Comparison of ENCODE assay signal across 9 mouse cellular contexts in the genomic region with DNA sequence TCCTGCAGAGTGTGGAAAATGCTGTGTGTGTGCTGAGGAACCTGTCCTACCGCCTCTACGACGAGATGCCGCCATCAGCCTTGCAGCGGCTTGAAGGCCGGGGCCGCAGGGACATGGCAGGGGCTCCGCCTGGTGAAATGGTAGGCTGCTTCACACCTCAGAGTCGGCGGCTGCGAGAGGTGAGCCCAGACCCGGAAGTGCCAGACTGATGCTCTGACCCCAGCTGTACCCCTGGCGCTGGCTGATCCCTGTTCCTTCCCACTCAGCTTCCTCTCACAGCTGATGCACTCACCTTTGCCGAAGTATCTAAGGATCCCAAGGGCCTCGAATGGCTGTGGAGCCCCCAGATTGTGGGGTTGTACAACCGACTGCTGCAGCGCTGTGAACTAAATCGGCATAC. TPM values are rescaled to one million over a fixed set of nuclear protein-coding genes. Genes with fewer than 3 reads are reported as not detected.
DNase-seq lines count a peak whose midpoint lies in the region; ATAC-seq and TF ChIP-seq lines count a peak whose summit lies in the region.
"Had no signal": no experiment of that assay in that cellular context is flagged by ENCODE, and none has a peak within 500 bp of the region (broad histone marks: within the 10 kb centered on the region; RNA-seq: fewer than 3 reads in every experiment).

No protein-coding gene starts in this region.

- no peak for ATAC-seq in kidney, embryonic 14.5 days (ENCODE audit: low FRiP score, low TSS enrichment)
- no peak for ATAC-seq in embryonic facial prominence, embryonic 14.5 days (ENCODE audit: low read depth)
- ATAC-seq in monocyte, adult 5-6 weeks (replicated peaks; ENCODE audit: insufficient number of reproducible peaks, low FRiP score, low TSS enrichment, poor library complexity, severe bottlenecking) = 0 out of 2 replicates have a peak, but pooled peaks have one; percentile 40

- H3K4me2 ChIP-seq in kidney, embryonic 14.5 days (replicated peaks; ENCODE audit: low read depth, low read length) = peak overlapping the region; percentile 23
- H3K4me2 ChIP-seq in embryonic facial prominence, embryonic 14.5 days (ENCODE audit: low read depth, low read length) = no peak overlapping the region; the same call in 1 of the 2 replicates

- H3K36me3 ChIP-seq in kidney, embryonic 14.5 days (ENCODE audit: control insufficient read depth, insufficient read depth, low read length) = no peaks in the 10 kb centered on the region
- H3K36me3 ChIP-seq in ES-E14 (ENCODE audit: control insufficient read depth, insufficient read depth, low read length, poor library complexity, severe bottlenecking) = peaks cover 6% of the 10 kb centered on the region; the same call in 1 of the 2 replicates
- no peaks in the 10 kb centered on the region for H3K36me3 ChIP-seq in embryonic facial prominence, embryonic 14.5 days (ENCODE audit: control insufficient read depth, insufficient read depth, low read length)

- WGBS in kidney, embryonic 14.5 days = 15% methylated on average over 18 of the region's 18 CpGs
- 25% methylated on average over 12 of the region's 18 CpGs for WGBS in embryonic facial prominence, embryonic 14.5 days

- H3K27ac ChIP-seq in kidney, embryonic 14.5 days (ENCODE audit: low read depth, low read length) = no peak overlapping the region
- H3K27ac ChIP-seq in ES-E14 (ENCODE audit: insufficient read depth, low read depth, low read length, poor library complexity, severe bottlenecking) = no peak overlapping the region
- no peak overlapping the region for H3K27ac ChIP-seq in embryonic facial prominence, embryonic 14.5 days (replicated peaks; ENCODE audit: low read depth, low read length)

- in situ Hi-C loops in ES-E14 (cut with MboI; ENCODE audit: low sequenced_read_pairs in 2 of 2, unreplicated experiment in 2 of 2) = no loop called here

- no peak overlapping the region for H3K4me3 ChIP-seq in kidney, embryonic 14.5 days (ENCODE audit: low read length)
- H3K4me3 ChIP-seq in ES-E14 (ENCODE audit: insufficient read depth in 1 of 2, low read depth in 1 of 2, low read length in 2 of 2, poor library complexity in 1 of 2, severe bottlenecking in 1 of 2) = peak overlapping the region; percentile 44 to 48; a peak in 3 of 4 replicates
- H3K4me3 ChIP-seq in embryonic facial prominence, embryonic 14.5 days (ENCODE audit: low read depth, low read length) = no peak overlapping the region

- no peaks in the 10 kb centered on the region for H3K9me3 ChIP-seq in kidney, embryonic 14.5 days (ENCODE audit: control insufficient read depth, low read length)
- no peaks in the 10 kb centered on the region for H3K9me3 ChIP-seq in ES-E14 (ENCODE audit: control insufficient read depth, insufficient read depth, low read depth, low read length)
- no peaks in the 10 kb centered on the region for H3K9me3 ChIP-seq in embryonic facial prominence, embryonic 14.5 days (ENCODE audit: control insufficient read depth, low read length)

- H3K9ac ChIP-seq in kidney, embryonic 14.5 days (ENCODE audit: low read depth, low read length) = no peak overlapping the region
- H3K9ac ChIP-seq in ES-E14 (ENCODE audit: insufficient read depth, low read depth, low read length, poor library complexity, severe bottlenecking) = peak overlapping the region; percentile 6; the same call in 1 of the 2 replicates
- H3K9ac ChIP-seq in embryonic facial prominence, embryonic 14.5 days (ENCODE audit: low read depth, low read length) = 0 out of 2 replicates have a peak overlapping the region, but pooled peaks have one; percentile 19

- H3K4me1 ChIP-seq in kidney, embryonic 14.5 days (ENCODE audit: control insufficient read depth, insufficient read depth, low read length) = peaks cover 6% of the 10 kb centered on the region
- H3K4me1 ChIP-seq in ES-E14 (ENCODE audit: control insufficient read depth in 2 of 2, insufficient read depth in 2 of 2, low read length in 2 of 2, poor library complexity in 1 of 2) = peaks cover 11 to 30% of the 10 kb centered on the region in 2 experiments; a peak in 2 of 4 replicates
- no peaks in the 10 kb centered on the region for H3K4me1 ChIP-seq in embryonic facial prominence, embryonic 14.5 days (ENCODE audit: control insufficient read depth, insufficient read depth, low read length)

- intact Hi-C loops in gastrocnemius, postnatal 36 days (cut with DNase I) = no loop called here

- no peak for DNase-seq in kidney, postnatal 14 days
- no peak for DNase-seq in ES-E14 (ENCODE audit: low read depth, low spot score)
- DNase-seq in embryonic facial prominence, embryonic 14.5 days (ENCODE audit: low spot score) = no peak
- DNase-seq in frontal cortex, postnatal 14 days (ENCODE audit: low spot score in 2 of 2) = no peak
- DNase-seq in gastrocnemius, postnatal 36 days = no peak
- DNase-seq in kidney, adult 18-20 months = no peak

- H3K27me3 ChIP-seq in kidney, embryonic 14.5 days (ENCODE audit: control insufficient read depth, insufficient read depth, low read length) = peaks cover 28% of the 10 kb centered on the region
- H3K27me3 ChIP-seq in embryonic facial prominence, embryonic 14.5 days (replicated peaks; ENCODE audit: control insufficient read depth, insufficient read depth, low read length) = peaks cover 28% of the 10 kb centered on the region

TF ChIP-seq in ES-E14, 5 proteins besides CTCF, POLR2A, EP300 and RAD21:
- TF ChIP-seq MAFK (IDR thresholded peaks at IDR 0.05; ENCODE audit: insufficient read depth, low read depth, low read length) = no peak
- no peak for TF ChIP-seq HCFC1 (IDR thresholded peaks at IDR 0.05; ENCODE audit: borderline replicate concordance, insufficient read depth, low read length)
- no peak for TF ChIP-seq ZC3H11A (IDR thresholded peaks at IDR 0.05; ENCODE audit: borderline replicate concordance, low read depth, low read length)
- no peak for TF ChIP-seq ZNF384 (IDR thresholded peaks at IDR 0.05; ENCODE audit: low read depth, low read length)
- no peak for TF ChIP-seq CHD2 (IDR thresholded peaks at IDR 0.05; ENCODE audit: low read depth, low read length)

RNA-seq across cellular contexts. Expression of gene Pkp3, which starts 10.5 kb away (rescaled TPM):
- 4.0 and 4.3 TPM in 2 replicates for polyA plus RNA-seq in kidney, embryonic 14.5 days (2014; fragmentation: Nextera tagmentation; extraction: Ambion mirVana)
- total RNA-seq in ES-E14 (2012; rRNA removed) = 8.0 and 12.2 TPM in 2 replicates
- polyA plus RNA-seq in embryonic facial prominence, embryonic 14.5 days (2014; fragmentation: Nextera tagmentation; extraction: Ambion mirVana) = 30.0 and 33.5 TPM in 2 replicates
- 14.0 to 17.9 TPM (median 14.2 TPM) in 3 replicates for total RNA-seq in monocyte, adult 5-6 weeks (2017)
- total RNA-seq in gastrocnemius, postnatal 36 days (2021) = under 1 TPM in 1 of 2 experiments, not detected in 1; 0.12 TPM

RNA-seq across cellular contexts. Expression of gene Sigirr, which starts 11.9 kb away (rescaled TPM):
- 9.5 and 11.7 TPM in 2 replicates for polyA plus RNA-seq in kidney, embryonic 14.5 days (2014; fragmentation: Nextera tagmentation; extraction: Ambion mirVana)
- total RNA-seq in ES-E14 (2012; rRNA removed) = 18.2 and 56.2 TPM in 2 replicates
- polyA plus RNA-seq in embryonic facial prominence, embryonic 14.5 days (2014; fragmentation: Nextera tagmentation; extraction: Ambion mirVana) = 4.0 and 4.4 TPM in 2 replicates
- total RNA-seq in monocyte, adult 5-6 weeks (2017) = 9.1 to 25.0 TPM (median 12.5 TPM) in 3 replicates
- 1 to 10 TPM; 1.7 to 2.0 TPM for total RNA-seq in gastrocnemius, postnatal 36 days (2021)

RNA-seq across cellular contexts. Expression of gene B4galnt4, which starts 27.6 kb away (rescaled TPM):
- polyA plus RNA-seq in kidney, embryonic 14.5 days (2014; fragmentation: Nextera tagmentation; extraction: Ambion mirVana) = 13.7 and 14.4 TPM in 2 replicates
- 31.1 and 78.3 TPM in 2 replicates for total RNA-seq in ES-E14 (2012; rRNA removed)
- polyA plus RNA-seq in embryonic facial prominence, embryonic 14.5 days (2014; fragmentation: Nextera tagmentation; extraction: Ambion mirVana) = 6.6 and 10.3 TPM in 2 replicates
- 0.10 TPM in 1 of 3 replicates, not detected in the others for total RNA-seq in monocyte, adult 5-6 weeks (2017)
- under 1 TPM; 0.20 to 0.22 TPM for total RNA-seq in gastrocnemius, postnatal 36 days (2021)

RNA-seq across cellular contexts. Expression of gene Ano9, which starts 29.1 kb away (rescaled TPM):
- 3.0 and 4.4 TPM in 2 replicates for polyA plus RNA-seq in kidney, embryonic 14.5 days (2014; fragmentation: Nextera tagmentation; extraction: Ambion mirVana)
- 26.4 and 102 TPM in 2 replicates for total RNA-seq in ES-E14 (2012; rRNA removed)
- 3.7 and 5.0 TPM in 2 replicates for polyA plus RNA-seq in embryonic facial prominence, embryonic 14.5 days (2014; fragmentation: Nextera tagmentation; extraction: Ambion mirVana)
- not detected in 3 replicates for total RNA-seq in monocyte, adult 5-6 weeks (2017)
- total RNA-seq in gastrocnemius, postnatal 36 days (2021) = not detected
- polyA plus RNA-seq: cortical plate, adult 2 months had no signal

RNA-seq across cellular contexts. Expression of gene Ptdss2, which starts 33.7 kb away (rescaled TPM):
- polyA plus RNA-seq in kidney, embryonic 14.5 days (2014; fragmentation: Nextera tagmentation; extraction: Ambion mirVana) = 58.4 and 63.1 TPM in 2 replicates
- 65.1 and 82.8 TPM in 2 replicates for total RNA-seq in ES-E14 (2012; rRNA removed)
- 64.5 and 74.8 TPM in 2 replicates for polyA plus RNA-seq in embryonic facial prominence, embryonic 14.5 days (2014; fragmentation: Nextera tagmentation; extraction: Ambion mirVana)
- total RNA-seq in monocyte, adult 5-6 weeks (2017) = 1.4 to 6.9 TPM (median 1.5 TPM) in 3 replicates
- total RNA-seq in gastrocnemius, postnatal 36 days (2021) = 10 to 100 TPM; 15.9 to 18.7 TPM

Comparison
In these comparisons a context has a peak if more than half of its experiments do, and no peak if none do; other contexts are left out.
1. H3K4me3 ChIP-seq: peak in ES-E14 (2 of 2); none in kidney, embryonic 14.5 days (single experiment) and embryonic facial prominence, embryonic 14.5 days (single experiment).
2. RNA of gene B4galnt4, which starts 27.6 kb away (total RNA-seq): 31.1 to 78.3 TPM in ES-E14; 0.20 to 0.22 TPM in gastrocnemius, postnatal 36 days and 0.10 TPM in monocyte, adult 5-6 weeks; every median in the first group is over 10 times any median in the second.